Mouse (Mus musculus) G1E (cell line): ENCODE measurements around the gene Plxnb1.

Experiments used
- CTCF ChIP-seq: IDR thresholded peaks from 2 replicates; pipeline ENCODE4 v1.5.1; 2012; ENCODE audit warnings: low read depth, low read length, inconsistent platforms, mixed read lengths
- GATA1 ChIP-seq: IDR thresholded peaks from 2 replicates; pipeline ENCODE4 v1.6.1; 2012; ENCODE audit warnings: borderline replicate concordance, low read length, inconsistent platforms, mixed read lengths
- TAL1 ChIP-seq: conservative IDR thresholded peaks from 2 replicates; pipeline ENCODE4 v1.6.1; 2012; ENCODE audit warnings: low read depth, low read length, inconsistent platforms, mixed read lengths

GRCm38 (mm10) chr9:109125481-109125880 lies 30.3 kb downstream of the Plxnb1 start:
- TF ChIP-seq TAL1, result no peak
- TF ChIP-seq CTCF, result no peak
- TF ChIP-seq GATA1, result no peak
